ENCODE assay signal across 12 mouse cellular contexts in the genomic region with DNA sequence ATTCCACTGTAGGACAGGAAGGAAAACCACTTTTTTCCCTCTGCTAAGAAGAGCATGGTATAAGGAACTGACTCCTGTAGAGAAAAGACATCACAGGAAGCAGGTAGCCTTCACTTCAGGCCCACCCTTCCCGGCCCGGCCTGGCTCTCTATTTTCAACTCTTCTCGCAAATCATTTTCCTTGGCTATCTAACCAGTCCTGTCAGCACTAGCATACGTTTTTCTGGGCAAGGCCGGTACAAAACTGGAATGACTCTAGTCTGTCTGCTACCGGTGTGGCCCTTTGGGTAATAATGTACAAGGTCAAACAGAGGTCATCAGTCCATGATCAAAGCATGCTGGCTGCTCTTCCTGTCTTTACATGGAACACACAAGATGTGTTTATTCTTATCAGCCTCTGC.
DNase-seq lines count a peak whose midpoint lies in the region; ATAC-seq lines count a peak whose summit lies in the region.
"Had no signal": no experiment of that assay in that cellular context is flagged by ENCODE, and none has a peak within 500 bp of the region (broad histone marks: within the 10 kb centered on the region; RNA-seq: fewer than 3 reads in every experiment).

No protein-coding gene starts in this region.

- no peak overlapping the region for H3K4me3 ChIP-seq in heart, embryonic 13.5 days
- H3K4me3 ChIP-seq: limb, embryonic 15.5 days; neural tube, embryonic 13.5 days had no signal

- intact Hi-C loops in heart, postnatal 14 days (cut with DNase I), result no loop called here

- no peak overlapping the region for H3K9ac ChIP-seq in heart, embryonic 13.5 days
- H3K9ac ChIP-seq: limb, embryonic 15.5 days; neural tube, embryonic 13.5 days had no signal

- WGBS in heart, embryonic 13.5 days, result 10% methylated on average over 6 of the region's 6 CpGs

- H3K4me1 ChIP-seq in heart, embryonic 13.5 days, result peaks cover 36% of the 10 kb centered on the region

- no peaks in the 10 kb centered on the region for H3K9me3 ChIP-seq in heart, embryonic 13.5 days
- H3K9me3 ChIP-seq: limb, embryonic 15.5 days; neural tube, embryonic 13.5 days had no signal

- H3K36me3 ChIP-seq in heart, embryonic 13.5 days, result no peaks in the 10 kb centered on the region
- H3K36me3 ChIP-seq: limb, embryonic 15.5 days; neural tube, embryonic 13.5 days had no signal

- no peak for ATAC-seq in heart, embryonic 13.5 days (ENCODE audit: extremely low read depth, insufficient number of reproducible peaks, low FRiP score, low TSS enrichment)
- ATAC-seq in inflammation-experienced regulatory T-cells, adult 6 months, result no peak
- ATAC-seq in erythroid progenitor cell, adult 5-6 weeks (replicated peaks; ENCODE audit: low FRiP score, poor library complexity, severe bottlenecking), result no peak
- ATAC-seq: CD4-positive, CD25-positive, alpha-beta regulatory T cell, adult 4 months had no signal

- peak overlapping the region; percentile 66 for H3K27ac ChIP-seq in heart, embryonic 13.5 days (replicated peaks)
- H3K27ac ChIP-seq: limb, embryonic 15.5 days; neural tube, embryonic 13.5 days had no signal

- H3K27me3 ChIP-seq in heart, embryonic 13.5 days (replicated peaks), result no peaks in the 10 kb centered on the region
- H3K27me3 ChIP-seq: limb, embryonic 15.5 days; neural tube, embryonic 13.5 days had no signal

- H3K4me2 ChIP-seq in heart, embryonic 13.5 days, result no peak overlapping the region
- H3K4me2 ChIP-seq: limb, embryonic 15.5 days; midbrain, embryonic 11.5 days; neural tube, embryonic 13.5 days had no signal

- no peak for DNase-seq in heart, postnatal 14 days
- DNase-seq in ZHBTc4 (ENCODE audit: low read depth, low spot score), result peak; percentile 25
- peak; percentile 35 for DNase-seq in embryo, embryonic 9.5 days (ENCODE audit: extremely low spot score)
- peak; percentile 59 for DNase-seq in kidney, postnatal 14 days
- DNase-seq in gastrocnemius, postnatal 25 days, result no peak

Comparison
In these comparisons a context has a peak if more than half of its experiments do, and no peak if none do; other contexts are left out.
1. DNase-seq: peak in ZHBTc4 (single experiment), embryo, embryonic 9.5 days (single experiment) and kidney, postnatal 14 days (single experiment); none in heart, postnatal 14 days (0 of 2) and gastrocnemius, postnatal 25 days (single experiment).